In the genomic region with DNA sequence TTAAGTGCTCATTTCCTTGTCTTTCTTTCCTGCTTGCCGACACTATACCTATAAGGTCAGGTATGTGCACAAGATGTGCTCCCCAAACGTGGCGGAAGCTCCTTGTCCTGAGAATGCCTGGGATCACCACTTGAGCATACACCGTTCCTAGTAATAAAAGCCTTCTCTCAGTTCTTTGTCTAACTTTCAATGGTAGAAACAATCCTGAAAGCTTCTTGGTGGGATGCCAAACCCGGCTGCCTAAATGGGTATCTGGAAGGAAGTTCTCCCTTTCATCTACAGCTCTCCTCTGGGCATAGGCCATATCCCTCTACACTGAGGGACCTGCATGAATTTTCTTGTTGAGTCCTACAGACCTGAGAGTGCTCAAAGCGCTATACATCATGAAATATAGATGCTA, we compare ENCODE assay signal across 14 mouse cellular contexts.
DNase-seq lines count a peak whose midpoint lies in the region; ATAC-seq lines count a peak whose summit lies in the region.
"Had no signal": no experiment of that assay in that cellular context is flagged by ENCODE, and none has a peak within 500 bp of the region (broad histone marks: within the 10 kb centered on the region; RNA-seq: fewer than 3 reads in every experiment).

No protein-coding gene starts in this region.

- no peak overlapping the region for H3K4me2 ChIP-seq in neural tube, embryonic 15.5 days
- H3K4me2 ChIP-seq: intestine, embryonic 15.5 days; limb, embryonic 15.5 days had no signal

- H3K9me3 ChIP-seq in heart, embryonic 10.5 days = no peaks in the 10 kb centered on the region
- H3K9me3 ChIP-seq in neural tube, embryonic 15.5 days (replicated peaks) = no peaks in the 10 kb centered on the region
- H3K9me3 ChIP-seq: intestine, embryonic 15.5 days; limb, embryonic 15.5 days had no signal

- no peak overlapping the region for H3K27ac ChIP-seq in heart, embryonic 10.5 days
- H3K27ac ChIP-seq in neural tube, embryonic 15.5 days (replicated peaks) = no peak overlapping the region
- H3K27ac ChIP-seq: intestine, embryonic 15.5 days; limb, embryonic 15.5 days had no signal

- intact Hi-C loops in left cerebral cortex, postnatal 10 days (cut with DNase I) = loop anchor here (10.0 kb wide), 1 partner anchor 269 kb away; no protein-coding TSS in a partner anchor

- no peak for ATAC-seq in neural tube, embryonic 15.5 days (ENCODE audit: low FRiP score)
- ATAC-seq: intestine, embryonic 15.5 days; Patski had no signal

- no peaks in the 10 kb centered on the region for H3K36me3 ChIP-seq in heart, embryonic 10.5 days
- no peaks in the 10 kb centered on the region for H3K36me3 ChIP-seq in neural tube, embryonic 15.5 days
- H3K36me3 ChIP-seq: intestine, embryonic 15.5 days; limb, embryonic 15.5 days had no signal

- no peaks in the 10 kb centered on the region for H3K27me3 ChIP-seq in heart, embryonic 10.5 days (ENCODE audit: insufficient read depth, poor library complexity, severe bottlenecking)
- H3K27me3 ChIP-seq in neural tube, embryonic 15.5 days (replicated peaks) = no peaks in the 10 kb centered on the region
- H3K27me3 ChIP-seq: intestine, embryonic 15.5 days; limb, embryonic 15.5 days; Patski had no signal

- H3K4me1 ChIP-seq in heart, embryonic 10.5 days = 0 out of 2 replicates have a peak, but pooled peaks cover 11% of the 10 kb centered on the region
- no peaks in the 10 kb centered on the region for H3K4me1 ChIP-seq in neural tube, embryonic 15.5 days
- H3K4me1 ChIP-seq: intestine, embryonic 15.5 days; limb, embryonic 15.5 days had no signal

- no peak overlapping the region for H3K9ac ChIP-seq in neural tube, embryonic 15.5 days (replicated peaks)
- H3K9ac ChIP-seq: intestine, embryonic 15.5 days; limb, embryonic 15.5 days had no signal

- H3K4me3 ChIP-seq in heart, embryonic 10.5 days = no peak overlapping the region
- no peak overlapping the region for H3K4me3 ChIP-seq in neural tube, embryonic 15.5 days (replicated peaks)
- H3K4me3 ChIP-seq: intestine, embryonic 15.5 days; limb, embryonic 15.5 days had no signal

- WGBS in heart, embryonic 10.5 days = 75% methylated on average over 6 of the region's 6 CpGs
- 45% methylated on average over 6 of the region's 6 CpGs for WGBS in neural tube, embryonic 15.5 days

- peak; percentile 24 for DNase-seq in heart, postnatal 4 days
- DNase-seq in heart, embryonic 10.5 days (ENCODE audit: low spot score) = no peak
- peak; percentile 16 to 39 for DNase-seq in left cerebral cortex, postnatal 10 days (ENCODE audit: extremely low spot score in 1 of 2, low spot score in 2 of 2)
- no peak for DNase-seq in left cerebral cortex, adult 8-10 months (ENCODE audit: low spot score in 2 of 2)
- DNase-seq in right cerebral cortex, postnatal 14 days = peak; percentile 21
- DNase-seq in right cerebral cortex, postnatal 36 days (ENCODE audit: low spot score in 2 of 2) = no peak
- peak; percentile 9 for DNase-seq in ovary, postnatal 36 days (ENCODE audit: low spot score)
- DNase-seq: adrenal gland, adult 2 months; cerebellum, postnatal 14 days; gastrocnemius, postnatal 36 days had no signal

Comparison
In these comparisons a context has a peak if more than half of its experiments do, and no peak if none do; other contexts are left out.
1. DNase-seq: peak in heart, postnatal 4 days (single experiment), left cerebral cortex, postnatal 10 days (2 of 2), right cerebral cortex, postnatal 14 days (single experiment) and ovary, postnatal 36 days (single experiment); none in heart, embryonic 10.5 days (single experiment), left cerebral cortex, adult 8-10 months (0 of 2) and right cerebral cortex, postnatal 36 days (0 of 2).